Mouse (Mus musculus) hindbrain, embryonic 14.5 days (tissue): ENCODE data around the gene BC037034. TPM values are rescaled to one million over a fixed set of nuclear protein-coding genes. Genes with fewer than 3 reads are reported as not detected.

Experiments used
- polyA plus RNA-seq: library from polyadenylated mRNA; unstranded; fragments of >200 nt; fragmentation: Nextera tagmentation; extraction: Ambion mirVana; gene quantifications from 2 replicates; pipeline ENCODE4 v1.2.1, GENCODE M21; 2014

The BC037034 gene
- polyA plus RNA-seq, 1 experiment from 2014 or later: 19.7 TPM

Other genes starting within 250 kb of the BC037034 start
- not detected in 2 replicates for gene Smok3a, start 242.8 kb downstream of the BC037034 start, polyA plus RNA-seq
- not detected in 2 replicates for gene Smok3b, start 242.6 kb downstream of the BC037034 start, polyA plus RNA-seq
- not detected in 2 replicates for gene Smok3c, start 210.8 kb downstream of the BC037034 start, polyA plus RNA-seq
- 31.2 and 34.1 TPM in 2 replicates for gene Zkscan1, start 178.9 kb downstream of the BC037034 start, polyA plus RNA-seq
- gene Zscan21, start 147.1 kb downstream of the BC037034 start, polyA plus RNA-seq: 84.0 and 88.2 TPM in 2 replicates
- 17.9 and 21.4 TPM in 2 replicates for gene Zfp113, start 108.3 kb downstream of the BC037034 start, polyA plus RNA-seq
- gene Cops6, start 103.0 kb downstream of the BC037034 start, polyA plus RNA-seq: 239 and 253 TPM in 2 replicates
- gene Ap4m1, start 92.0 kb downstream of the BC037034 start, polyA plus RNA-seq: 15.2 and 15.5 TPM in 2 replicates
- 71.6 and 78.1 TPM in 2 replicates for gene Mcm7, start 91.6 kb downstream of the BC037034 start, polyA plus RNA-seq
- gene Taf6, start 76.6 kb downstream of the BC037034 start, polyA plus RNA-seq: 67.1 and 72.8 TPM in 2 replicates
- gene Cnpy4, start 76.5 kb downstream of the BC037034 start, polyA plus RNA-seq: 29.5 and 31.5 TPM in 2 replicates
- gene Mblac1, start 69.7 kb downstream of the BC037034 start, polyA plus RNA-seq: 12.5 and 13.6 TPM in 2 replicates
- gene Nxpe5, start 38.1 kb downstream of the BC037034 start, polyA plus RNA-seq: 0.07 TPM in 1 of 2 replicates, not detected in the other
- gene Lamtor4, start 8.6 kb downstream of the BC037034 start, polyA plus RNA-seq: 74.7 and 85.0 TPM in 2 replicates
- gene Gal3st4, start 8.8 kb upstream of the BC037034 start, polyA plus RNA-seq: 2.6 and 2.9 TPM in 2 replicates
- gene Gm43720, start 15.9 kb upstream of the BC037034 start, polyA plus RNA-seq: 0.15 TPM in 1 of 2 replicates, not detected in the other
- gene Gpc2, start 16.0 kb upstream of the BC037034 start, polyA plus RNA-seq: 23.9 and 24.2 TPM in 2 replicates
- 9.0 and 9.5 TPM in 2 replicates for gene Stag3, start 16.2 kb upstream of the BC037034 start, polyA plus RNA-seq
- gene Pvrig, start 77.9 kb upstream of the BC037034 start, polyA plus RNA-seq: 0.19 TPM in 1 of 2 replicates, not detected in the other
- gene Zfp157, start 177.4 kb upstream of the BC037034 start, polyA plus RNA-seq: 65.9 and 72.2 TPM in 2 replicates